Mouse (Mus musculus) liver, postnatal 0 days (tissue): Measurements from ENCODE around the gene Prkar1a. TPM values are rescaled to one million over a fixed set of nuclear protein-coding genes. Genes with fewer than 3 reads are reported as not detected.

Experiments
- ATAC-seq: fragments of 200-750 bp; cut with Nextera tagmentation; 2 replicates; pipeline ENCODE4 v1.8.0; 2017; ENCODE audit warnings: mild to moderate bottlenecking, moderate library complexity
- DNase-seq: peaks from one replicate; pipeline ENCODE4 v3.0.0-alpha.2; 2016
- H3K27ac ChIP-seq: fragments of 300-500 bp; sonication (generic); 2 replicates; pipeline ENCODE4 v1.5.1; 2014; ENCODE audit warnings: antibody characterized with exemption, moderate library complexity, mild to moderate bottlenecking, low read depth
- H3K27me3 ChIP-seq: fragments of 300-500 bp; sonication (generic); 2 replicates; pipeline ENCODE4 v1.6.1; 2014; ENCODE audit warnings: low read length, control low read depth, mixed read lengths; ENCODE audit not compliant: insufficient read depth
- H3K36me3 ChIP-seq: fragments of 300-500 bp; sonication (generic); replicated peaks from 2 replicates; pipeline ENCODE4 v1.6.1; 2014; ENCODE audit warnings: mild to moderate bottlenecking, control low read depth, low read length, moderate library complexity, mixed read lengths; ENCODE audit not compliant: insufficient read depth
- H3K4me1 ChIP-seq: fragments of 300-500 bp; sonication (generic); 2 replicates; pipeline ENCODE4 v1.6.1; 2014; ENCODE audit warnings: antibody characterized with exemption, mild to moderate bottlenecking, control low read depth; ENCODE audit not compliant: insufficient read depth
- H3K4me2 ChIP-seq: fragments of 300-500 bp; sonication (generic); 2 replicates; pipeline ENCODE4 v1.6.1; 2014; ENCODE audit warnings: low read depth, mild to moderate bottlenecking, low read length, moderate library complexity, mixed read lengths
- H3K4me3 ChIP-seq: fragments of 300-500 bp; sonication (generic); 2 replicates; pipeline ENCODE4 v1.5.1; 2014; ENCODE audit warnings: low read depth, low read length
- H3K9ac ChIP-seq: fragments of 300-500 bp; sonication (generic); replicated peaks from 2 replicates; pipeline ENCODE4 v1.6.1; 2014; ENCODE audit warnings: mild to moderate bottlenecking, moderate library complexity
- H3K9me3 ChIP-seq: fragments of 300-500 bp; sonication (generic); 2 replicates; pipeline ENCODE4 v1.6.1; 2016; ENCODE audit warnings: mild to moderate bottlenecking, control low read depth, low read length, mixed read lengths
- CTCF ChIP-seq: sonication (generic); IDR thresholded peaks from 2 replicates; pipeline ENCODE4 v1.5.1; 2016; ENCODE audit warnings: antibody characterized with exemption, low read depth
- EP300 ChIP-seq: IDR thresholded peaks from 2 replicates; pipeline ENCODE4 v1.6.1; 2016; ENCODE audit warnings: antibody characterized with exemption, low read depth, mild to moderate bottlenecking
- WGBS: fragments of 180-500 bp; shearing (Covaris S2); extraction: QIAGEN DNeasy Blood & Tissue Kit; methylation state at CpG from one replicate; pipeline ENCODE4 v1.1.7; 2014; ENCODE audit not compliant: insufficient replicate concordance; 5-methylcytosine and 5-hydroxymethylcytosine counted together
- polyA plus RNA-seq: library from polyadenylated mRNA; unstranded; fragments of >200 nt; fragmentation: Nextera tagmentation; extraction: Ambion mirVana; gene quantifications from 2 replicates; pipeline ENCODE4 v1.2.1, GENCODE M21; 2015

Prkar1a gene
- polyA plus RNA-seq, 1 experiment from 2014 or later = 124 TPM

GRCm38 (mm10) chr11:109620356-109620755 is 28.8 kb upstream of the Prkar1a start:
- DNase-seq (no peak), ATAC-seq (no peak)
- H3K27ac ChIP-seq = no peak overlapping the region
- 85% methylated on average over 6 of the region's 6 CpGs for WGBS
- no peaks in the 10 kb centered on the region for H3K9me3 ChIP-seq
- H3K27me3 ChIP-seq = no peaks in the 10 kb centered on the region
- H3K4me1 ChIP-seq = peaks cover 14% of the 10 kb centered on the region
- no peak overlapping the region for H3K4me3 ChIP-seq
- no peak overlapping the region for H3K9ac ChIP-seq
- H3K36me3 ChIP-seq = no peaks in the 10 kb centered on the region
- no peak for TF ChIP-seq CTCF
- TF ChIP-seq EP300 = no peak
- no peak overlapping the region for H3K4me2 ChIP-seq

DNA sequence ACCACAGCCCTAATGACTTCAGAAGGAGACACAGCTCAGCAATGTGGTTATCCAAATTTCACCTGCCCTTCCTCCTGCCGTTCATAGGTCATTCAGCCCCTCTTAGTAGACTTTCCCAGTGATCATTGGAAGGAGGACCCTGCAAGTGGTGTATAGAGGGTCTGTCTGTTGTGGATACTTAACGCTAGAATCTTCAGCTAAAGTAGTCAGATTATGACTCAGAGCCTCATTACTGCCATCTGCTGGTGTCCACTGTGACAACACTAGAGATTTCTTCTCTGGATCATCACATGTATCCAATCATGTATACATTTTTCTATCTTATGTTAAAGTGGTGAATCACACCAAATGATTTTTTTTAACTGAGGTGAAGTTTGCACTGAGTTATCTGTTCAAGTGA is 28.0 kb upstream of the Prkar1a start:
- H3K27ac ChIP-seq = no peak overlapping the region
- no peak overlapping the region for H3K4me3 ChIP-seq
- DNase-seq = peak; percentile 68
- no peak for ATAC-seq
- no peak overlapping the region for H3K4me2 ChIP-seq
- no peaks in the 10 kb centered on the region for H3K9me3 ChIP-seq
- H3K4me1 ChIP-seq = peaks cover 9% of the 10 kb centered on the region
- H3K27me3 ChIP-seq = no peaks in the 10 kb centered on the region
- H3K9ac ChIP-seq = no peak overlapping the region
- no peaks in the 10 kb centered on the region for H3K36me3 ChIP-seq
- TF ChIP-seq CTCF (peak; percentile 91), EP300 (no peak)
- 2% methylated on average over 2 of the region's 2 CpGs for WGBS

- Histone ChIP-seq H3K4me1 (peaks cover 3% of the 10 kb centered on the region; the same call in 1 of the 2 replicates), H3K27ac (no peak overlapping the region), H3K36me3 (no peaks in the 10 kb centered on the region), H3K9me3 (no peaks in the 10 kb centered on the region), H3K27me3 (no peaks in the 10 kb centered on the region), H3K4me2 (peak overlapping the region; percentile 55), H3K4me3 (0 out of 2 replicates have a peak overlapping the region, but pooled peaks have one; percentile 8), H3K9ac (peak overlapping the region; percentile 26; the same call in 1 of the 2 replicates)
- no peak for DNase-seq
- TF ChIP-seq EP300 = no peak
- no peak for TF ChIP-seq CTCF
- 29% methylated on average over 15 of the region's 15 CpGs for WGBS
- no peak for ATAC-seq
These were observed 26.6 kb upstream of the Prkar1a start for GRCm38 (mm10) chr11:109622518-109623037.

GRCm38 (mm10) chr11:109623238-109623637 is 26.0 kb upstream of the Prkar1a start:
- WGBS = 83% methylated on average over 7 of the region's 7 CpGs
- ATAC-seq (no peak), DNase-seq (no peak)
- no peak overlapping the region for H3K4me2 ChIP-seq
- peaks cover 5% of the 10 kb centered on the region; the same call in 1 of the 2 replicates for H3K4me1 ChIP-seq
- no peaks in the 10 kb centered on the region for H3K27me3 ChIP-seq
- H3K27ac ChIP-seq = no peak overlapping the region
- no peak overlapping the region for H3K4me3 ChIP-seq
- TF ChIP-seq EP300 (no peak), CTCF (no peak)
- H3K9ac ChIP-seq = no peak overlapping the region
- H3K36me3 ChIP-seq = no peaks in the 10 kb centered on the region
- H3K9me3 ChIP-seq = no peaks in the 10 kb centered on the region

DNA sequence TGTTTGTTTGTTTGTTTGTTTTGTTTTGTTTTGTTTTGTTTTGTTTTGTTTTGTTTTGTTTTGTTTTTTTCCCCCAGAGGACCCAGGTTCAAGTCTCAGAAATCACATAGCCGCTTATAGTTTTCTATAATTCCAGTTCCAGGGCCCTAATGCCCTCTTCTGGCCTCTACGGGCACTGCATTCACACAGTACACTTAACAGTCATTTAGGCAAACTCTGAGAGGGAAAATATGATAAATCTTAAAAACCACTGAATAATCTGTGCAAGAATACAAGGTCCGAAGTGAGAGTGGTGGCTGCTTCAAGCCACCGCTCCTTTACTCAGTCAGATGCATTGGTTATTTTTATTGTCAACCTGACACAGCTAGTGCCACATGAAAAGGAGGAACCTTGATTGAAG is 21.6 kb upstream of the Prkar1a start:
- H3K4me1 ChIP-seq = peaks cover 4% of the 10 kb centered on the region; the same call in 1 of the 2 replicates
- H3K27me3 ChIP-seq = no peaks in the 10 kb centered on the region
- H3K36me3 ChIP-seq = no peaks in the 10 kb centered on the region
- DNase-seq (no peak), ATAC-seq (no peak)
- no peak overlapping the region for H3K27ac ChIP-seq
- peak; percentile 62 for TF ChIP-seq CTCF
- TF ChIP-seq EP300 = no peak
- H3K4me3 ChIP-seq = no peak overlapping the region
- H3K9ac ChIP-seq = no peak overlapping the region
- no peaks in the 10 kb centered on the region for H3K9me3 ChIP-seq
- no peak overlapping the region for H3K4me2 ChIP-seq
- WGBS = 74% methylated on average over 4 of the region's 4 CpGs

GRCm38 (mm10) chr11:109628099-109628498 is 21.1 kb upstream of the Prkar1a start:
- no peak overlapping the region for H3K9ac ChIP-seq
- ATAC-seq = no peak

More at GRCm38 (mm10) chr11:109628099-109628498, 21.1 kb upstream of the Prkar1a start:
- no peak overlapping the region for H3K4me3 ChIP-seq
- no peaks in the 10 kb centered on the region for H3K36me3 ChIP-seq
- H3K9me3 ChIP-seq = no peaks in the 10 kb centered on the region
- WGBS = 58% methylated on average over 3 of the region's 3 CpGs
- no peak overlapping the region for H3K27ac ChIP-seq
- no peaks in the 10 kb centered on the region for H3K27me3 ChIP-seq
- no peak for DNase-seq
- H3K4me1 ChIP-seq = 0 out of 2 replicates have a peak, but pooled peaks cover 2% of the 10 kb centered on the region
- TF ChIP-seq CTCF (no peak), EP300 (no peak)
- no peak overlapping the region for H3K4me2 ChIP-seq
